Comparison of ENCODE assay signal across 8 mouse cellular contexts in genomic region chr15:103382795-103383406, GRCm38 (mm10). TPM values are rescaled to one million over a fixed set of nuclear protein-coding genes. Genes with fewer than 3 reads are reported as not detected.
DNase-seq lines count a peak whose midpoint lies in the region; ATAC-seq and TF ChIP-seq lines count a peak whose summit lies in the region.

No protein-coding gene starts in this region.

- 0 out of 2 replicates have a peak, but pooled peaks have one; percentile 29 for ATAC-seq in liver, embryonic 13.5 days (ENCODE audit: low read depth)
- ATAC-seq in hindbrain, embryonic 13.5 days (ENCODE audit: low FRiP score): no peak

- peak; percentile 88 for DNase-seq in R1 (ENCODE audit: low read depth, low spot score)
- DNase-seq in embryo, embryonic 9.5 days (ENCODE audit: extremely low spot score): peak; percentile 49
- peak; percentile 69 to 78 for DNase-seq in heart, postnatal 14 days
- DNase-seq in liver, embryonic 13.5 days: no peak
- no peak for DNase-seq in thymus, adult 2 months
- DNase-seq in forebrain, embryonic 10.5 days (ENCODE audit: extremely low spot score, low spot score): no peak
- DNase-seq in hindbrain, embryonic 10.5 days (ENCODE audit: low spot score): no peak

- peaks cover 9% of the 10 kb centered on the region; the same call in 1 of the 2 replicates for H3K27me3 ChIP-seq in liver, embryonic 13.5 days
- no peaks in the 10 kb centered on the region for H3K27me3 ChIP-seq in hindbrain, embryonic 13.5 days
- H3K27me3 ChIP-seq in thymus, adult 2 months (ENCODE audit: control insufficient read depth, insufficient read depth, low read length): no peaks in the 10 kb centered on the region
- no peaks in the 10 kb centered on the region for H3K27me3 ChIP-seq in forebrain, embryonic 10.5 days (ENCODE audit: poor library complexity, severe bottlenecking)
- H3K27me3 ChIP-seq in hindbrain, embryonic 10.5 days (ENCODE audit: insufficient read depth, poor library complexity, severe bottlenecking): no peaks in the 10 kb centered on the region

- no peak overlapping the region for H3K4me2 ChIP-seq in liver, embryonic 13.5 days
- H3K4me2 ChIP-seq in hindbrain, embryonic 13.5 days: no peak overlapping the region

- no peaks in the 10 kb centered on the region for H3K36me3 ChIP-seq in liver, embryonic 13.5 days
- H3K36me3 ChIP-seq in hindbrain, embryonic 13.5 days: no peaks in the 10 kb centered on the region
- H3K36me3 ChIP-seq in thymus, adult 2 months (ENCODE audit: control insufficient read depth, insufficient read depth, low read length): no peaks in the 10 kb centered on the region
- H3K36me3 ChIP-seq in forebrain, embryonic 10.5 days (replicated peaks): no peaks in the 10 kb centered on the region
- no peaks in the 10 kb centered on the region for H3K36me3 ChIP-seq in hindbrain, embryonic 10.5 days

- intact Hi-C loops in heart, postnatal 14 days (cut with DNase I): loop anchor here (2.0 kb wide), 1 partner anchor 14 kb away; no protein-coding TSS in a partner anchor

- H3K4me3 ChIP-seq in liver, embryonic 13.5 days (replicated peaks): no peak overlapping the region
- H3K4me3 ChIP-seq in hindbrain, embryonic 13.5 days: no peak overlapping the region
- H3K4me3 ChIP-seq in thymus, adult 2 months (ENCODE audit: control insufficient read depth, insufficient read depth, low read length): no peak overlapping the region
- H3K4me3 ChIP-seq in forebrain, embryonic 10.5 days: no peak overlapping the region
- H3K4me3 ChIP-seq in hindbrain, embryonic 10.5 days: no peak overlapping the region

- peaks cover 19% of the 10 kb centered on the region for H3K4me1 ChIP-seq in liver, embryonic 13.5 days (replicated peaks)
- H3K4me1 ChIP-seq in hindbrain, embryonic 13.5 days (replicated peaks): peaks cover 12% of the 10 kb centered on the region
- H3K4me1 ChIP-seq in thymus, adult 2 months (replicated peaks; ENCODE audit: control insufficient read depth, insufficient read depth, low read length): peaks cover 5% of the 10 kb centered on the region; the same call in 1 of the 2 replicates
- peaks cover 21% of the 10 kb centered on the region for H3K4me1 ChIP-seq in forebrain, embryonic 10.5 days
- peaks cover 25% of the 10 kb centered on the region for H3K4me1 ChIP-seq in hindbrain, embryonic 10.5 days (replicated peaks)

- no peaks in the 10 kb centered on the region for H3K9me3 ChIP-seq in liver, embryonic 13.5 days (replicated peaks)
- no peaks in the 10 kb centered on the region for H3K9me3 ChIP-seq in hindbrain, embryonic 13.5 days
- H3K9me3 ChIP-seq in forebrain, embryonic 10.5 days: no peaks in the 10 kb centered on the region
- H3K9me3 ChIP-seq in hindbrain, embryonic 10.5 days: no peaks in the 10 kb centered on the region

- no peak overlapping the region for H3K9ac ChIP-seq in liver, embryonic 13.5 days
- no peak overlapping the region for H3K9ac ChIP-seq in hindbrain, embryonic 13.5 days

- 24% methylated on average over 5 of the region's 5 CpGs for WGBS in liver, embryonic 13.5 days (ENCODE audit: insufficient replicate concordance)
- 28% methylated on average over 5 of the region's 5 CpGs for WGBS in hindbrain, embryonic 13.5 days
- 90% methylated on average over 5 of the region's 5 CpGs for WGBS in thymus, adult 2 months
- 43% methylated on average over 5 of the region's 5 CpGs for WGBS in forebrain, embryonic 10.5 days
- WGBS in hindbrain, embryonic 10.5 days: 36% methylated on average over 5 of the region's 5 CpGs

- no peak overlapping the region for H3K27ac ChIP-seq in liver, embryonic 13.5 days
- no peak overlapping the region for H3K27ac ChIP-seq in hindbrain, embryonic 13.5 days
- H3K27ac ChIP-seq in thymus, adult 2 months (ENCODE audit: control insufficient read depth, insufficient read depth, low read length): no peak overlapping the region
- H3K27ac ChIP-seq in forebrain, embryonic 10.5 days: no peak overlapping the region
- no peak overlapping the region for H3K27ac ChIP-seq in hindbrain, embryonic 10.5 days

- no peak for TF ChIP-seq POLR2A in thymus, adult 2 months (IDR thresholded peaks at IDR 0.05; ENCODE audit: control insufficient read depth, extremely low read depth, insufficient read depth, low read length, poor library complexity)

- TF ChIP-seq CTCF in thymus, adult 2 months (IDR thresholded peaks at IDR 0.05; ENCODE audit: borderline replicate concordance, control insufficient read depth, extremely low read depth, insufficient read depth, low read length, poor library complexity): no peak

RNA-seq across cellular contexts. Expression of gene Itga5, which starts 16.3 kb away (rescaled TPM):
- total RNA-seq in heart, postnatal 14 days (2021): 10 to 100 TPM; 61.1 to 70.4 TPM
- polyA plus RNA-seq in liver, embryonic 13.5 days (2015; fragmentation: Nextera tagmentation; extraction: Ambion mirVana): 12.9 and 15.8 TPM in 2 replicates
- polyA plus RNA-seq in hindbrain, embryonic 13.5 days (2015; fragmentation: Nextera tagmentation; extraction: Ambion mirVana): 8.6 and 8.9 TPM in 2 replicates
- polyA plus RNA-seq in thymus, adult 2 months (2012; rRNA removed): 20.2 and 20.7 TPM in 2 replicates
- 22.8 and 25.6 TPM in 2 replicates for polyA plus RNA-seq in forebrain, embryonic 10.5 days (2016; fragmentation: Nextera tagmentation; extraction: Ambion mirVana)
- polyA plus RNA-seq in hindbrain, embryonic 10.5 days (2016; fragmentation: Nextera tagmentation; extraction: Ambion mirVana): 23.5 and 23.8 TPM in 2 replicates

RNA-seq across cellular contexts. Expression of gene Zfp385a, which starts 43.0 kb away (rescaled TPM):
- 10 to 100 TPM; 16.6 to 18.4 TPM for total RNA-seq in heart, postnatal 14 days (2021)
- 4.6 and 5.9 TPM in 2 replicates for polyA plus RNA-seq in liver, embryonic 13.5 days (2015; fragmentation: Nextera tagmentation; extraction: Ambion mirVana)
- polyA plus RNA-seq in hindbrain, embryonic 13.5 days (2015; fragmentation: Nextera tagmentation; extraction: Ambion mirVana): 18.6 and 19.9 TPM in 2 replicates
- polyA plus RNA-seq in thymus, adult 2 months (2012; rRNA removed): 18.6 and 20.7 TPM in 2 replicates
- 23.1 and 23.6 TPM in 2 replicates for polyA plus RNA-seq in forebrain, embryonic 10.5 days (2016; fragmentation: Nextera tagmentation; extraction: Ambion mirVana)
- 24.9 and 26.3 TPM in 2 replicates for polyA plus RNA-seq in hindbrain, embryonic 10.5 days (2016; fragmentation: Nextera tagmentation; extraction: Ambion mirVana)

RNA-seq across cellular contexts. Expression of gene Gtsf1, which starts 47.4 kb away (rescaled TPM):
- total RNA-seq in heart, postnatal 14 days (2021): under 1 TPM in 1 of 2 experiments, not detected in 1; 0.34 TPM
- polyA plus RNA-seq in liver, embryonic 13.5 days (2015; fragmentation: Nextera tagmentation; extraction: Ambion mirVana): 0.23 TPM in 1 of 2 replicates, not detected in the other
- not detected in 2 replicates for polyA plus RNA-seq in hindbrain, embryonic 13.5 days (2015; fragmentation: Nextera tagmentation; extraction: Ambion mirVana)
- polyA plus RNA-seq in thymus, adult 2 months (2012; rRNA removed): not detected in 2 replicates
- not detected in 2 replicates for polyA plus RNA-seq in forebrain, embryonic 10.5 days (2016; fragmentation: Nextera tagmentation; extraction: Ambion mirVana)
- not detected in 2 replicates for polyA plus RNA-seq in hindbrain, embryonic 10.5 days (2016; fragmentation: Nextera tagmentation; extraction: Ambion mirVana)

Comparison
In these comparisons a context has a peak if more than half of its experiments do, and no peak if none do; other contexts are left out.
1. DNase-seq: peak in R1 (single experiment), embryo, embryonic 9.5 days (single experiment) and heart, postnatal 14 days (2 of 2); none in liver, embryonic 13.5 days (single experiment), thymus, adult 2 months (single experiment), forebrain, embryonic 10.5 days (single experiment) and hindbrain, embryonic 10.5 days (single experiment).